Mouse (Mus musculus) ES-Bruce4 (cell line): ENCODE data around the gene Jdp2.

Experiments
- CTCF ChIP-seq: IDR thresholded peaks from one replicate; pipeline ENCODE4 v1.8.1; 2011; ENCODE audit warnings: low read depth, low read length
- POLR2A ChIP-seq: IDR thresholded peaks from one replicate; pipeline ENCODE4 v1.8.1; 2011; ENCODE audit warnings: low read length; ENCODE audit not compliant: insufficient read depth

DNA sequence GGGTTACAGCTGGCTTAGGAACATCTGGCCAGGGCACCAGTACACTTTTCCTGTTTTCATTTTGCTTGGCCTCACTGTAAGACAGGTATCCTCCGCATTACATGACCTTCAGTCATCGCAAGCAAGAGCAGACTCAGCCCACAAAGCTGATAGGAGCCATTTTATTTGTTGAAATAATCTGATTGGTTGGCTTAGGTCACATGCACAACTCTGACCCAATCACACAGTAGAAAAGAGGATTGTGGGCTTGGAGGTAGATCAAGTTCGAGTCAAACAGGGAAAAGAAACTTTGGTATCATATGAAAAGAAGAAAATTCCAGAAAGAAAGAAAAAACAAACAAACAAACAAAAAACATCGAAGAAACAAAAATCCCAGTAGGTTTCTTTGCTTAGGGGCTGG, 48.4 kb upstream of the Jdp2 start:
- no peak for TF ChIP-seq POLR2A
- no peak for TF ChIP-seq CTCF
